Mouse (Mus musculus) megakaryocyte progenitor cell, adult 5-6 weeks (primary cell): ENCODE data around the gene Lin28b. TPM values are rescaled to one million over a fixed set of nuclear protein-coding genes. Genes with fewer than 3 reads are reported as not detected.

Source experiments
- ATAC-seq: replicated peaks from 2 replicates; pipeline ENCODE4 v1.8.0; 2016; ENCODE audit warnings: mild to moderate bottlenecking, moderate TSS enrichment, inconsistent platforms; ENCODE audit not compliant: poor library complexity
- total RNA-seq, 2 experiments: library from RNA; stranded (forward) in 1 of 2; stranded (reverse) in 1 of 2; fragments of 157-497, 149-512 nt in 1 of 2; fragments of 200-1000 nt in 1 of 2; gene quantifications; 2 replicates each; pipeline versions ENCODE4 v1.2.3 to v1.2.4; 2015 to 2017

The Lin28b gene
- total RNA-seq (2015) (0.10 TPM in 1 of 2 replicates, not detected in the other), total RNA-seq (2017) (not detected in 2 replicates)

DNA sequence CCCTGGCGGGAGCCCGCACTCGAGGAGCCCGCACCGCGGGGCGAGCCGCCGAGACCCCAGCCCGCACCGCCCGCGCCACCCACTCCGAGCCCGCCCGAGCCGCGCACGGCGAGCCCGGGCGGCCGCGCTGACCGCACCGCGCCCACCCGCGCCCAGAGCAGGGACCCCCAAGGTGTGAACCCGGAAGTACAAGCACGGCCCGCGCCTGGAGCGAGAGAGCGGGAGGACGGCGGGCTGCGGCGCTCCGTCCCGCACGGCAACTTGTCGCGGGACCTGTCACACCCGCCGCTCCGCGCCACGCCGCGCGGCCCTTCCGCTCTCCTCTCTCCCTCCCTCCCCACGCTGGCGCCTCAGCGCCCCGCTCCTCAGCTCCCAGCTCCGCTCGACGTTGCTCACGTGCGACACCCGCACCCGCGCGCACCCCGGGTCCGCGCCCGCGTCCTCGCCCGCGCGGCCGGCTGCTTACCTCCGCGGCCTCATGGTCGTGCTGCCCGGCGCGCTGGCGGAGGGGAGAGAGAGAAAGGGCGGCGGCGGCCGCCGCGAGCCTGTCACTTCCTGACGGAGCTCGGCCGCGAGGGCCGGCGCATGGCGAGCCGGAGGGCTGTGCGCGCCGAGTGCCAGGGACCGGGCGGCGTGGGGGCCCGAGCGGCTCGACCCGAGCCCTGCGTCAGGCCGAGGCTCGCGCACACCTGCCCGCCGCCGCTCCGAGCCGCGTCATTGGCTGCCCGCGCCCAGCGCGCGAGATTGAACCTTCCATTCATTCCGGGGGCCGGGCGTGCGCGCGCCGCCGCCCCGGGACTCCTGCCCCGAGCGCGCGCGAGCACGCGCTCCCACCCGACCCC, at the start of gene Lin28b:
Gene Lin28b, minus strand, starts transcription at position 635 of the 842 bp plus-strand sequence.
- peak; percentile 57 for ATAC-seq

DNA sequence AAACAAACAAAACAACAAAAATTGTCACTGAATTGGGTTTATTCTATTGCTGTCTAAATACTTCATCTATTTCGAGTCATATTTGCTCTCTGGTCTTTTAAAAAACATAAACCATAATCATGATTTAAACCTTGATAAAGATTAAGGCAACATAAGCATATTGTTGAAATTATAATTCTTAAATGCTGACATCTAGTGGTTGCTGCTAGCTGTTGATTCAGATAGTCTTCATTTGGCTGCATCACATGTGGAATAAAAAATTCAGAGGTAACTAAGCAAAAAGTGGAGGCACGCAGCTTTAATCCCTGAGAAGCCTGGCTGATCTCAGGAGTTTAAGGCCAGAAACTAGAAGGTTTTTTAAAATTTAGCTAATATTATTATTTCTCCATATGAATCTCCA, 25.6 kb upstream of the Lin28b start:
- no peak for ATAC-seq

DNA sequence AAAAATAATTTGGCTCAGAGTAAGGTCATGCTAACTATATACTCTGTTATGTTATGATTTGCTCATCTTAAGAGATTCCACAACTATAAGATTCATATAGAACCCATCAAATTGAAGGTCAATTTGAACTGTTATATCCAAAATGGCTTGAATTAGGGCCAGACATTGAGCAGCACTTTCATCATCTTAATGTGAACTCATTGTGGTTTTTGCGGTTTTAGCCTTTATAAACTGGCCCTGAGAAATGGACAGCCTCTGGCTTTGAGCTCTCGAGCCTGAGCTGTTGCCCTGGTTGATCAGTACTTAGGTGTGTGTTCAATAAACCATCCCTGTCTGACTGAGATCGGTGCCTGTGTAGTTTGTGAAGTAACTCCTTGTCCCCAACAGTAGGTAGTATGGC, 24.5 kb upstream of the Lin28b start:
- ATAC-seq: no peak

DNA sequence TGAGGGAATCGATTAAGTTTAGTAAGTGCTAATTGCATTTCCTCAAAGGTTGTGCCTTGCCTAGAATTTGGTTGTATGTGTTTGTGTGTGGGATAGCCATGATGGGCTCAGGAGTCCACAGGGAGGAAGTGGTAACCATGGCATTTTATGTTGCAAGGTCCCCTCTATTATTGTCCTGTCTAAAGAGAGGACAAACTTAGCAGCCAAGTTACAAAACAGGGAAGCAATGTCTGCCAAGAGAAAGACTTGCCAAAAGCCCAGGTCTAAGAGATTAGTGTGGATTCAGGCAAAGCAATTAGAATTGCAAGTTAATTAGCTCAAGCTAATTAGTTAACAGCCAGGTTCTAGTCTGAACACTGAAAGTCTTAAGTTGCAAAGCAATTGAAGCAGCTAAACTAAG, 14.1 kb upstream of the Lin28b start:
- no peak for ATAC-seq

DNA sequence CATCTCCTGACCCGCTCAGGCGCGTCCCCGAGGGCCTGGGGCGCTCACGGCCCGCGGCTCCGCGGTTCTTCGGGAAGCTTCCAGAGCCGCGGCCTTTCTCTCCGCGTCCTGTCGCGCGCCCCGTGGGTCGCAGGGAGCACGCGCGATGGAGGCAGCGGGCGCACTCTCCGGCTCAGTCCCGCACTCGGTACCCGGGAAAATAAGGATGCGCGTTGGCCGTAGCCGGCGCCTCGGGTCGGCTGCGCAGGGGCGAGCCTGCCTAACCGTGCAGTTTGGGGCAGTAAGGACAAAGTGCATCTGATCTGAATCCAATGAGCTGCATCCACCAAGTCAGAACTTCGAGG, 380 bp upstream of the Lin28b start:
- no peak for ATAC-seq

DNA sequence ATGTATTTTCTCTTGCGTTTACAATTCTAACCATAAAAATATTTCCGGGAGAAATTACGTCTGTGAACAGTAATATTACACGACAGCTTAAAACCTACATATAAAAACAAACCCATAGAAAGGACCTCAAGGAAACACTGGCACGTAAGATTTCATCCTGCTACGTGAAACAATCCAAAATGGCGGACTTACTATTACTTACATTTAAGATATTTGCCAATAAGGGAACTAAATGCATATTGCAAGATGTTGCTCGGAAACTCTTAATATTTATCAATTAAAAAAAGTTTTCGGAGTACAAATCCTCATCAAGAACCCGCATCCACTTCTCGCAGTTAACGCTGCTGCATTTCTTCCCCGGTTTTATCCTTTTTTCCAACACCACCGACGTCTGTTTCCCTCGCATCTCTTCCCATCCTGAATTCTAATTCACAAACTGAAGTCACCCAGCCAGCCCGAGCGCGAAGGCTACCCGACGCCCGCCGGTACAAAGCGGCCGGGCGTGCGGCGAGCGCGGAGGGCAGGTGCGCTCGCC, 902 bp downstream of the Lin28b start:
- ATAC-seq: peak; percentile 26; the same call in 1 of the 2 replicates

DNA sequence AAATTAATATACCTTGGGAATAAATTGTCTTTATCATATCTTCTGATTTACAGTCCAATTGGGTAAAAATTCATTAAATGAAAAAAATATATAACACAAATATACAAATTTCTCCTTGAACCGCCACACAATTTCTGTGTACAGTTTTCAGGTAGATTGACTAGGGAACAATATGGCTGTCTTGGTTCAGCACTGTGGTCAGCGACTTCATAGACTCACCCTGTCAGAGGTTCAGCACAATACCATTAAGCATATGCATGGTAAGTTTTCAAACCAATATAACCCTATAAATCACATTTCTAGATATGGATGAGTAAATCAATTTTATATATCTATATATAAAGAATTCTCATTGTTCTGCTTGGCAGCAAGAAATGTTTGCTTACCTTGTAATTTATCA, 3.0 kb downstream of the Lin28b start:
- ATAC-seq: peak; percentile 75

DNA sequence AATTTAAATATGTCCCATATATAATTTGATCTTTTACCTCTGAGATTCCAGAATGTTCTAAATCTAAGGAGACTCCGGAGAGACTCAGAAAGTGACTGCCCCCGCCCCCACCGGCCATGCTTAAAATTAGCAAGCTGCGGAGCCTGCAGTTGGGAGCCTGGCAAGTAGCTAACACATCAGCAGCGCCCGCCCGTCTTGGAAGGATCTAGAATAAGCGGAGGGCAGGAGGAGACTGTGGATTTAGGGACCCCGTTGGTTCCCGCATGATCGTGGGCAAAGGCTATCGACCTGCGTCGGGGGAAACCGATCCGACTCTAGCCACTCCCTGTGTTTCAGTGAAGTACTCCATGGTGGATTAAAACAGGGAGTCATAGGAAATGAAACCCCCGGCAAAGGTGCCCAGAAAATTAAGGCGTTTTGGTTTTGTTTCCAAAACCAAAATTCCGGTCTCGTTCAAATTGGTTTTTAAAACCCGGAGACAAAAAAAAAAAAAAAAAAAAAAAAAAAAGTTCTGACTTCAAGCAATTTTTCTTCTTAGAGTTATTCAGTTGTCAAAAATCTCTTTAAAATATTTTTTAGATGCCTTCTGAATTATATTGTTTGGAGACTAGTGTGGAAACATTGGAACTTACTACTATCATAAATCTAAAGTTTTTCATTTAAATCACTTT, 12.4 kb downstream of the Lin28b start:
- ATAC-seq: no peak

DNA sequence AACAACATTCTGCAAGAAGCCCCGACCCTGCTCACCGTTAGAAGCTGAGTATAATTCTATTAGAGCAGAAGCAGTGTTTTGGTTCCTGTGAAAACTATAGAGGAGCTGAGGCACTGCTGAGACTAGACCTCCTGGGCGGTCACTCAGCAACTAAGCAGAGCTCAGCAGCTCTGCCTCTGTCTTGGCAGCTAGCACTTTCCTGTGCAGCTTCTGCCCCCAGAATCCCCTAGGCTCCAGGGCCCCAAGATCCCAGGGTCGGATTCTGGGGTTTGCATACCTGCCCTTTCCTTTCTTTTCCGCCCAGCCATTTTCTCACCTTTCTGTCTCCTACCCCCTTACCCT, 13.1 kb downstream of the Lin28b start:
- ATAC-seq: no peak

DNA sequence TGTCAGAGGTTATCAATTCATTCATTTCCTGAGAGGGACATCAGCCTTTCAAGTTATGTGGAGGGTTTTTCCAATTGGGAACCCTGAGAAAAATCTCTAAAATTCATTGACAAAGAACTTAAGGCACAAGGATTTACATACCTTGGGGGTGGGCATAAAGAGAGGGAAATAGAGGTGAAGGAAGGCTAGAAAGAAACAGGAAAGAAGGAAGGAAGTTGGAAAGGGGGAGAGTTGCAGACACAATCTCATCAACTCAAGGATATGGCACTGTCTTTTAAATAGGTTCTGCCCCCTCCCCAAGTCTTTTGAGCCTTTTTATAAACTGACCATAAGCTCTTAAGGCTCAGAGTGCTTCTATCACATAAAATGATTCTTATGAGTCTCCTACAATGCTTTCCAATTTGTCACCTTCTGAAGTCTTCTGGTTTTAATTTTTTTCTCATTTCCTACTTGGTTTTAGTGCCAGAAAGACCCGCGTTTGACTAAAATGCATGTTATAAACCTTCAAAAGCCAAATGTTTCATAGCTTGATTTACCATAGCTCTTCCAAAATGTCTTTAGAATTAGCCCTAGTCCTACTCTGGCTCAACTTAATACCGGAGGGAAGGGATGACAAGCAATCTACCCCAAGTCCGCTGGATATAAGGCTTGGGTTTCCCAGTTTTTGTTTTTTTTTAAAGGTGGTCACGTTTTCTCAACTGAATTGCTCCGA, 13.6 kb downstream of the Lin28b start:
- no peak for ATAC-seq

DNA sequence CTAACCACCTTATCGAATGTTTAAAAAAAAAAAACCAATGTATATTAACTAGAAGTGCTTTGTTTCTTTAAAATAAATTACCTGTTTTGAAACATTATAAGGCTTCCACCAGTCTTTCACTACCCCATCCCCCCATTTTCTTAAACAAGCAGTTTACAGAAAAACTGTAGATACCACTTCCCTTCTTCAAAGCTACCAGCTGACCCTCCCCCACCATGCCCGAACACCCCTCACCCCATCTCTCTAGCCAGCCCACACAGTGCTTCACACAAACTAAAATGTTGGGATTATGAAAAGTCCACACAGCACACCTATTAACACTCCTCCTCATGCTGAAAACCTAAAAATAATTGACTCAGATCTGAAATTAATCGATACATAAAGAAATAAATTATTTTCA, 14.9 kb downstream of the Lin28b start:
- ATAC-seq: no peak

DNA sequence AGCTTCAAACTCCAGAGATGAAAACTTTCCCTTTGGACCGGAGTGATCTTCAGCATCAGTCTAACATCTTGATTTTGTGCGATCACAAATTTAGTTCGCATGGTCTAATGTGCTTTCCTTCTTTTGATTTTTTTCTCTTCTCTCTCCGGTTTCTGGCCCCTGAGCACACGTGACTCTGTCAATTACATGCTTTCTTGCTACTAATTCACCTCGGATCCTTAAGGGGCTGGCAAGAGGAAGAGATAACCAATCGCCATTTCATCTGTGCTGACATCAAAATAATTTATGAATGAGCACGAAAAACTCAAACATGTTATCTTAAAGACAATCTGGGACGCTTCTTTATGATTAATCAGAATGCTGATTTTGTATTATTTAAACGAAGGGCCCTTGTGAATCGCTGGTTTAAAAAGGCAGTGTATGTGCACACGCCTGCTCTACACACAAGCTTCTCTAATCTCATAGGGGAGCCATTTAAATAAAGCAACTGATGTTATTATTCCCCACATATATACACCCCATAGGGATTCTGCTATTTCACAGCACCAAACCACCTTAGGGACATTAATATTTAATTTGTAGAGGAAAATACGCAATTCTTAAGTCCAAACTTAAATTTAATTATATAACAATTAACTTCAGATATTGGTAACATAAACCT, 16.0 kb downstream of the Lin28b start:
- no peak for ATAC-seq

DNA sequence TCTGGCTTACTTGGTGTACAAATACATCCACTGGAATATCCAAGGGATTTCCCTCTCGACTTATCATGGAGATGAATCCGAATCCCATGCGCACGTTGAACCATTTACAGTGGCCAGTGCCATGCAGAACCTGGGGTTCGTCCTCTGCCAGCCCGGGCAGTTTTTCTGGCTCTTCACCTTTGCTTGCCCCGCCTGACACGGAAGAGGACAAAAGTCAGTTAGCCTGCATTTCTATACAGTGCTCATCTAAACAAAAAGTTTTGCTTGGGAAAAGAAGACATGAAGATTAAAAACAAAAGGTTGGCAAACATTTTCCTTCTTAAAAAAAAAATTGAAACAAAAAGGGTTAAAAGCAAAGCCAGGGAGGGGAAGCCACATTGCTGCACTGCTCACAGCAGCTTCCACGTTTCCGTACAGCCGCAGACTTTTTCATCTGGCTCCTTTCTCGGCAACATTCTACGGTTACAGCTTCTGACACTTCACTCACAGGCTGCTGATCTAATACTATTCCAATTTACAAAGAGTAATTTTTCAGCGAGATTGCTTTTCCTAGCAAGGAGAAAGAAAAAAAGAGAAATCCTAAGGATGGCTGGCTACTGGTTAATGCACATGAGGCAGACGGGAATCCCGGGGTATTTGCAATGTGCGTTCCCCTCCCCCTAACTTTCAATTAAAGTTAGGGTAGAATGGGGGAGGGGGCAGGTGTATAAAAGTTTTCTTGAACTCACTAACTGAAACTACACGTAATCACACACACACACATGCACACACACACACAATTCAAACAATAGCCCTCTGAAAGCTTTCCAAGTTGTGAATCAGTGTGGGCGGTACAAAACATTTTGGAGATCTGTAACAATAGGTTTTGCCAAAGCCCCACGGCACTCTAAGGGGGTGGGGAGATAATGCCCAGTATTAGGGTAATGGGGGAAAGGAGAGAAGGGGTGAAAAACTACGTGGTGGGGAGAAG, 16.9 kb downstream of the Lin28b start:
- no peak for ATAC-seq

DNA sequence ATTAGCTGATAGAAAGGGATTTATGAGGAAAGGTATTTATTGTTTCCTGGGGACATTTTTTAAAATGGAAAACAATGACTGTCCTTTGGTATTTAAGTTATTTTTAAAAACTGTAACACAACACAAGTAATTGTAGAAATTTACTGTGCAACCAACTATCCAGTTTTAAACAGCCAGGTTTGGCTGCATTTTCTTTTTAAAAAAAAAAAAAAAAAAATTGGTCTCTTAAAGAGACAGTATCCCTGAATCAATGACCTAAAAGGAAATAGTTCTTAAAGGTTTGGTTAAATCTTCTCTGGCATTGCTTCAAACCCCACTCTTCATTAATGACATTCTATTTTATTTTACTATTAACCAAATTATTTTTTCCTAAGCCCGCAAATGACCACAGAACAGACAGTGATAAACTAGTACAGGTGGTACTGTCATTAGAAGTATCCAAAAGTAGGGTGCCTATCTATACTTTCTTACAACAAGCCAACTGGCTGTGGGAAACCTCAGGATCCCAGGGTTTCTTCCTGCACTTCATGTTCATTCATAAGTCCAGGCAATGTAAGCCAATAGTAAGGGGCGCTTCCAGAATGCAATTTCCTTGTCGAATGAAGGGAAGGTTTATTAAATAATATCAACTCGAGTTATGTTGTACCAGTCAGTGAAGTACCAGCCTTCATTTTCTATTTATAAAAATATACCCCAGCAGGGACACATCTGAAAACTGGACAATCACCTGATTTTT, 17.8 kb downstream of the Lin28b start:
- ATAC-seq: no peak

DNA sequence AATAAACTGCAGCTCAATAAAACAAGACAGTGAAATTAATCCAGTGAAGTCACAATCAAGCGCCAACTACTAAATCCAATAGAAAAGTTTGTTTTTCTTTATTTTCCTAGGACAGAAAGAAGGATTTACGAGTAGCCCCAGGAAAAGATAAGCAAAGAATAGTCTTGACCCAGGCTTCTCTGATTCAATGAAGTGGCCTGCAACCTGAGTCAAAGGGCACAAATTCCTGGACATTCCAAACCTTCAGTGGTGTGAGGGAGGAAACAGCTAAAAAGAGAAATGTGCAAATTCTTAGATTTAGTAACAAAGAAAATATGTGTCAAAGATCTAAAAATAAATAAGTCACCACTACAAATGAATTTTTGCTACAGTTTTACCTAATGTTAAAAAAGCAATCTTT, 27.6 kb downstream of the Lin28b start:
- no peak for ATAC-seq

DNA sequence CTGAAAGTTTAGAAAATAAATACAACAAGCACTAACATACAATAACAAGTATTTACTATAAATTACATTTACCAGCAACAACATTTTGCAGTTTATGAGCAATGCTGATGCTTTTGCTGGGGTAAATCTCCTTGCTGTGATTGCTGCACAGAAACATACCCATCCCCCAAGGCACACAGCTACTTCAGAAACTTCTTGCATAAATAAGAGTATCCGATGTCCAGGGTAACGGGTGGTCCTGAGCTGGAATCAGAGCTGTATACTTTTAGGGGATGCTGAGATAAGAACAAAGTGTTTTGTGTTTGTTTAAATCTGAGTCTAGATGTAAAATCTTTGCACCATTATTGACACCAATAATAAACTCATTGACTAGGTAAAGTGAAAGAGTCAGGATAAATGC, 28.1 kb downstream of the Lin28b start:
- ATAC-seq: no peak

DNA sequence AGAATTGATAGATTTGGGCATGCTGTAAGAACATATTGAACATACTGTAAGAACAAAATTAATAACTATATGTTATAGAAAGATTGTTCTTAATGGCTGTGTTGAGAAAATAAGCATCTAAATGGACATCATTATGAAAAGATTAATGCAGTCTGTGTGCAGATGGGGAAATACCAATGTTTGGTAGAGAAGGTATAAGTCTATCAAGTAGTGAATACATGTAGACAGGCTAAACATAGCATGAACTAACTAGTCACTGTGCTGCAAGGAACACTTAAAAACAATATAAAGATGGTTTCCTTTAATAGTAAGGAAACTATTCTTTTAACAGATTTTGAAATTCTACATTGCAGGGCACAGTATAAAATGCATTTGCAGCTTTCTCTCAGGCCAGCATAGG, 39.6 kb downstream of the Lin28b start:
- no peak for ATAC-seq

DNA sequence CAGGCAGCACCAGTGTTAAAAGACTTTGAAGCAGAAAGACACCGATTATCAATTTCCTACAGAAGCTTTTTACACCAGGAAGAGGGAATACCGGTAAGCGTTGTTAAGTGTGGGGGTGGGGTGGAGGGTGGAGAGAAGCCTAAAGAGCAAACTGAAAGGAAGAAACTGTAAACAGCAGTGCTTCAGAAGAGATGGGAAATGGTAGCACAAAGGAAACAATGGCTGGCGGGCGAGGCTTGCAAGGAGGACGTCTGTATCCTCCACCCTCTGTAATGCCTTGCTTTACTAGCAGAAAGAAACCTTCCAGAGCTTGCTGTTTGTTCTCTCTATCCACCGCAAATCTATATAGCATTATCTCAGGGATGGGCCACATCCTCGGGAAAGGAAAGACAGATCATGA, 40.0 kb downstream of the Lin28b start:
- ATAC-seq: no peak

DNA sequence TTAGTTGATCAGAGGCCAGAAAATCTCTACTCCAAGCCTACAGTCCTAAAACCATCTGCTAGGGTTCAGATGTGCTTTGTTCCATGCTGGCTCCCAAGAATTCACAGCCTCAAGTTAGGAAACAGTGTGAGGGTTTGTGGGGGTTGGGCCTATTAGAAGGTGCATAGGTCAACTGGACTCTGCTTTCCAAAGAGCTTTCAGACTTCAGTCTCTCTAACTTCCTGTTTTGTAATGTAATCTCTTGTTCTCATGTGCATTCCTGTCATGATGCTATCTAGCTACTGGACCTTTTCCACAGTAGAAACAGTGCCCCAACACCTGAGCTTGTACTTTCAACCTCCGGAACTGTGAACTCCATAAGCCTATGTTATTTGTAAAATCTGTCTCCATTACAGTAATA, 63.8 kb downstream of the Lin28b start:
- no peak for ATAC-seq
